ENCODE assay signal across 18 mouse cellular contexts in the genomic region with DNA sequence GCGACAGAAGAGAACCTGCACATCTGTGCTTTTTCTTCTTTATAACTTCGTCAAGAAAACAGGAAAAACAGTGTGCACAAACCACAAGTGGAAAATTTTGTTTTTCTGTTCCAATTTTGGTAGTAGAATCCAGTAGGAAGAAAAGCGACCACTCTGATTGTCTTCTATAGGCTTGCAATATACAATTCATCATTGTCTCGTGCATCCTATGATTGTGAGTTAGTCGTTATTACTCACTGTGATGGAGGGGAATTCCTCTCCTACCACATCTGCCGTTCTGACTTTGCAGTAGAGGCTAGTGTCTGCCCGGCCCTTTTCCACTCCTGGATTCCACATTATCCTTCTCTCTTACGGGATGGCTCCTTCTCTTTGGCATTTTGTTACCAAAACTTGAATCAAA.
"Had no signal": no experiment of that assay in that cellular context is flagged by ENCODE, and none has a peak within 500 bp of the region (broad histone marks: within the 10 kb centered on the region; RNA-seq: fewer than 3 reads in every experiment).

No protein-coding gene starts in this region.

- ATAC-seq: hindbrain, embryonic 16.5 days; intestine, embryonic 16.5 days; liver, embryonic 12.5 days had no signal

- DNase-seq: gastrocnemius, adult 2 months; gastrocnemius, postnatal 10 days; gastrocnemius, postnatal 36 days; heart, adult 11 months; heart, adult 2 months; heart, postnatal 14 days; heart, postnatal 4 days; kidney, adult 11 months; kidney, adult 2 months; kidney, adult 9 months; kidney, postnatal 14 days; kidney, postnatal 36 days; layer of hippocampus, adult 9-11 months; layer of hippocampus, postnatal 36 days; left cerebral cortex, postnatal 4 days had no signal
